Mouse (Mus musculus): ENCODE measurements around the gene Dok1. TPM values are rescaled to one million over a fixed set of nuclear protein-coding genes. Genes with fewer than 3 reads are reported as not detected.

The Dok1 gene
- 1 to 10 TPM; 1.9 to 2.5 TPM for total RNA-seq (2021)

- no peak for DNase-seq (ENCODE audit: extremely low spot score in 1 of 2, low spot score in 1 of 2)
Observed at GRCm38 (mm10) chr6:83033249-83034185, at the start of gene Dok1, which contains the start of gene Loxl3. Gene Dok1 (minus strand): TSS chr6:83033471. Gene Loxl3 (plus strand): TSS chr6:83034173.

- no peak for DNase-seq (ENCODE audit: extremely low spot score in 1 of 2, low spot score in 1 of 2)
Observed at GRCm38 (mm10) chr6:83080210-83080609, 46.9 kb upstream of the Dok1 start.

- peak; percentile 100 for DNase-seq (ENCODE audit: extremely low spot score in 1 of 2, low spot score in 1 of 2)
Observed at GRCm38 (mm10) chr6:83078324-83078858, 45.1 kb upstream of the Dok1 start.

GRCm38 (mm10) chr6:83077630-83078323 lies 44.5 kb upstream of the Dok1 start, which contains the start of gene Pcgf1:
Gene Pcgf1 (plus strand): TSS chr6:83077869.
- peak; percentile 39 to 50 for DNase-seq (ENCODE audit: extremely low spot score in 1 of 2, low spot score in 1 of 2)

- no peak for DNase-seq (ENCODE audit: extremely low spot score in 1 of 2, low spot score in 1 of 2)
Observed at GRCm38 (mm10) chr6:83074979-83075378, 41.7 kb upstream of the Dok1 start.

GRCm38 (mm10) chr6:83071220-83071619 lies 37.9 kb upstream of the Dok1 start:
- no peak for DNase-seq (ENCODE audit: extremely low spot score in 1 of 2, low spot score in 1 of 2)

GRCm38 (mm10) chr6:83070311-83071219 lies 37.3 kb upstream of the Dok1 start:
- peak; percentile 19 to 60 for DNase-seq (ENCODE audit: extremely low spot score in 1 of 2, low spot score in 1 of 2)

GRCm38 (mm10) chr6:83070247-83070310 lies 36.8 kb upstream of the Dok1 start, which contains the start of gene Tlx2:
Gene Tlx2 (minus strand): TSS chr6:83070293.
- DNase-seq (ENCODE audit: extremely low spot score in 1 of 2, low spot score in 1 of 2): no peak

- DNase-seq (ENCODE audit: extremely low spot score in 1 of 2, low spot score in 1 of 2): no peak
Observed at GRCm38 (mm10) chr6:83069488-83070246, 36.4 kb upstream of the Dok1 start.

- DNase-seq (ENCODE audit: extremely low spot score in 1 of 2, low spot score in 1 of 2): no peak
Observed at GRCm38 (mm10) chr6:83068706-83069487, 35.6 kb upstream of the Dok1 start.

- DNase-seq (ENCODE audit: extremely low spot score in 1 of 2, low spot score in 1 of 2): no peak
Observed at GRCm38 (mm10) chr6:83068221-83068620, 35.0 kb upstream of the Dok1 start.

- no peak for DNase-seq (ENCODE audit: extremely low spot score in 1 of 2, low spot score in 1 of 2)
Observed at GRCm38 (mm10) chr6:83066441-83066840, 33.2 kb upstream of the Dok1 start.

GRCm38 (mm10) chr6:83065995-83066394 lies 32.7 kb upstream of the Dok1 start:
- DNase-seq (ENCODE audit: extremely low spot score in 1 of 2, low spot score in 1 of 2): no peak

GRCm38 (mm10) chr6:83058725-83059124 lies 25.5 kb upstream of the Dok1 start:
- no peak for DNase-seq (ENCODE audit: extremely low spot score in 1 of 2, low spot score in 1 of 2)

- no peak for DNase-seq (ENCODE audit: extremely low spot score in 1 of 2, low spot score in 1 of 2)
Observed at GRCm38 (mm10) chr6:83057790-83058189, 24.5 kb upstream of the Dok1 start, which contains the start of gene Dqx1. Gene Dqx1 (plus strand): TSS chr6:83057844.

- DNase-seq (ENCODE audit: extremely low spot score in 1 of 2, low spot score in 1 of 2): peak in 1 of 2 experiments; percentile 29
Observed at GRCm38 (mm10) chr6:83054871-83055431, 21.7 kb upstream of the Dok1 start, which contains the start of gene Htra2. Gene Htra2 (minus strand): TSS chr6:83055273.

- DNase-seq (ENCODE audit: extremely low spot score in 1 of 2, low spot score in 1 of 2): peak; percentile 89 to 91
Observed at GRCm38 (mm10) chr6:83054074-83054851, 21.0 kb upstream of the Dok1 start, which contains the start of gene Aup1. Gene Aup1 (plus strand): TSS chr6:83054521.

Data from layer of hippocampus, postnatal 25 days (tissue).